Mouse (Mus musculus) spleen, adult 2 months (tissue): ENCODE results near the gene Tcf7l2.

Experiments
- CTCF ChIP-seq: fragments of 200-500 bp; IDR thresholded peaks from 2 replicates; pipeline ENCODE4 v1.5.1; 2011; ENCODE audit warnings: mild to moderate bottlenecking, inconsistent platforms; ENCODE audit not compliant: insufficient read depth, insufficient read length, insufficient replicate concordance; ENCODE audit errors: extremely low read depth
- POLR2A ChIP-seq: fragments of 200-500 bp; IDR thresholded peaks from 2 replicates; pipeline ENCODE4 v1.6.1; 2011; ENCODE audit warnings: low read depth, low read length, inconsistent platforms

GRCm38 (mm10) chr19:55915506-55915905 lies 173.9 kb downstream of the Tcf7l2 start:
- TF ChIP-seq CTCF (no peak), POLR2A (no peak)
